Mouse (Mus musculus): Measurements from ENCODE around the gene Fam13c.
A peak's percentile ranks its signal among the peaks of the same experiment; 100 is the strongest.

Gene Fam13c

DNA sequence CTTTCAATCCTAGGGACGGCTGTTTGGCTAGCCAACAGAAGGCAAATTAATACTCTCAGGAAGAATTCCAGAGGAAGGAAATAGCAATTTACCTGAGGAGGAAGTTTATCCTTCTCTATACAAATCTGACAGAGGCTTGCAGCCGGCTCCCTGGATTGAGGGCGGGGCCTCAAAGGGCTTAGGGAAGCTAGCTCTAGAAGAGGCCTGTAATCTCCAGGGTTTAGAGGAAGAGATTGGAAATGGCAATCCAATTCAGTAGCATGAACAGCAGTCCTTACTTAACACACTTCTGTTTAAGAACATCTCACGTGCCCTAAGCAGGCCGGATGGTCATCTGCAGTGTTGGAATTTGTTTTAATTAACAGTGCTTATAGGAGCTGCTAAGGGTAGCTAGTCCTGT, 81.1 kb downstream of the Fam13c start:
- DNase-seq, result no peak

DNA sequence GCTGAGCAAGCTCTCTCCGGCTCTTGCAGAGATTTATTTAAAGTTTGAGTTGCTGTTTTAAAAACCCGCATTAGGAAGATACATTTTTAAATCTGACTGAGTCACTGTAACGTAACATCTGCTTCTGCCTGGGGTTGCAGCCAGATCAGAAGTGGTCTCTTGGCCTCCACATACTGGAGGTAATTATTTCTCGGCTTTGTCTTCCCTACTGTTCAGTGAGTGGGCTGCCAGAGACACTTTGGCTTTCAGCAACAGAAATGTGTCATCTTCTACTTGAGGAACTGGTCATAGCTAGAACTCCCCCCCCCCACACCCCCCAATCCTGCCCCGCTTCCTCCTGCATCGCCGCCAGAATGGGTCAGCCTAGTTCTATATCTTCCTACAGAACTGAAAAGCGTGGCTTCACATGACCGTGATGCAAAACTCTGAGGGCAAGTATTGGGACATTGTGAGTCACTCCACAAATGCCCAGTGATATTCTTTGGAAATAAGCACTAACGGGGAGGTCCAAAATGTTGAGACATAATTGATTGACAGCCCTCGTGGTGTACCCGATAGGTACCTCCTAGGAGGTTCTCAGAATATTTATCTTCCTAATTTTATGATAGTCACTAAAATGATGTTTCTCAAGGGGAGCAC, 90.0 kb downstream of the Fam13c start:
- no peak for DNase-seq

DNA sequence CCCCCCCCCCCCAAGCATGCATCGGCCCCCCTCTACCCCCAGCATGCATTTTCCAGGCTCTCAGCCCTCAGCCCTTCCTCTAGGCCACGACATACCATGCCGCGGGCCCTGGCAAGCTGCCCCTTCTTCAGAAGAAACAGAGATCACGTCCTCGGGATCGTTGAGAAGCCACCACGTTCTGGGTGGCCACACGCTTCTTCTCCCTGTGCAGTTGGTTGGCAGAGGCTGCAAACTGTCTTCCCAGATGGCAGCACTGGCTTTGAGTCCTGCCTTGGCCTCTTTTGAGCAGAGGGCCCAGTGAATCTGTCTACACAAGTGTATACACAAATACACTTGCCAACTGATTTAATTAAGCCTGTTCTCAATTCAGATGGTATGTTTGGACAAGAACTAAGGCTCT, 92.0 kb downstream of the Fam13c start:
- DNase-seq, result no peak

DNA sequence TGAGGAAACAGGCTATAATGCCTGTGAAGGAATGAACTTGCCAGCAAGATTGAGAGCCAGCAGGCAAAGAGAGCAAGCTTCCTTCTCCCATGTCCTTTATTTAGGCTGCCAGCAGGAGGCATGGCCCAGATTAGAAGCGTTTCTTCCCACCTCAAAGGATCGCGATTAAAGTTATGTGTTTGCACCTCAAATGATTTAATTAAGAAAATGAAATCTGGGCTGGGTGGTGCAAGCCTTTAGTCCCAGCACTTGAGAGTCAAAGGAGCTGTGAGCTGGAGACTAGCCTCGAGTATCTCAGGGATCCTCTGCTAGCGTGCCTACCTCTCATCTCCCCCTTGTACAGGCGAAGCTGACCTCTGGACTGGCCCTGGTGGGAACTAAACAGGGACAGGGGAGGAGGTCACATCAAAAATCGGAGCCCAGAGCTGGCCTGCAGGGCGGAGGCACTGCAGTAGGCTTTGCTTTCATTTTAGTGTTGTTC, 93.1 kb downstream of the Fam13c start:
- no peak for DNase-seq

DNA sequence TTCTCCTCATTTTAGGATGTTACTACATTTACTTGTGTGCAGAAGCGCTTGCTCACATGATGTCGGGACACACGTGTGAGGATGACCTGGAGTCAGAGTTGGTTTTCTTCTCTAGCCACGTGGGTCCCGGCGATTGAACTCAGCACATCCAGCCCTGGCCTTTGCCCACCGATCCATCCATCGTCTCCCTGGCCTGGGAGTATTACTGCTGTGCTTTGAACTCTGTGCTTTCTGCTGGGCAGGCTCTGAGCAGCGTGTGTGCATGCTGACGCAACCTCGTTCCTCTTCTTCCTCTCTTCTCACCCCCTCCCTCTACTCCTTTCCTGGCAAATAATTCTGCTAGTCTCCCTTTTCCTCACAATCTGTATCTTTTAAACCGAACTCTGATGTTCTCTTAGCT, 93.7 kb downstream of the Fam13c start:
- no peak for DNase-seq

DNA sequence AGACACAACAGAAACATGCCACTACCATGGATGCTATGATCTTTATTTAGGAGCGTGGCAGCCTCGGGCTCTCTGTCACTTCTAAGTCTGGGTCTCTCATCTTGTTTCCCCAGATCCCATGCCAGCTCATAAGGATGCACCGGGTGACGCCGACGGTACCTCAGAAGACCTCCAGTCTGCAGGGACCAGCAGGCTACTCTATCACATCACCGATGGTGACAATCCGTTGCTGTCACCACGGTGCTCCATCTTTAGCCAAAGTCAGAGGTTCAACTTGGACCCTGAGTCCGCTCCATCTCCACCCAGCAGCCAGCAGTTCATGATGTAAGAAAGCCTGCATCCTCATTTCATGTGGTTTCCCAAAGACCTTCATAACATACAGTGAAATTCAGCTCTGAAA, 94.3 kb downstream of the Fam13c start:
- no peak for DNase-seq

DNA sequence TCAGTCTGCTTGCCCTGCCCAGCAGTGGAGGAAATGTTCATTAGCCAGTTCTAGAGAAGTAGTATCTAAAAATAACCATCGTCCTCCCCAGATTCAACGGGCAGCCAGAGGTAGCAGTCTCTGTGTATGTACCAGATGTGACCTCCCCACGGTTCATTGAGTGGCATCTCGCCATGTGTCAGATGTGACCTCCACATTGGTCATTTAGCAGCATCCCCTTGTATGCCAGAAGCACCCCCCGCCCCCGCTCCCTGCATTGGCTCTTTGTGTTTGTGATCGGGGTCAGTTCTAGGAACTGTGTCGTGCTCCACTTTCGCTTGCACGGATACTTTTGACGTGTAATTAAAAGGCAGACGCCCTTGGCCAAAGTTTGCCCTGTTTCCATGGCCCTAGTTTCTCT, 95.1 kb downstream of the Fam13c start:
- no peak for DNase-seq

DNA sequence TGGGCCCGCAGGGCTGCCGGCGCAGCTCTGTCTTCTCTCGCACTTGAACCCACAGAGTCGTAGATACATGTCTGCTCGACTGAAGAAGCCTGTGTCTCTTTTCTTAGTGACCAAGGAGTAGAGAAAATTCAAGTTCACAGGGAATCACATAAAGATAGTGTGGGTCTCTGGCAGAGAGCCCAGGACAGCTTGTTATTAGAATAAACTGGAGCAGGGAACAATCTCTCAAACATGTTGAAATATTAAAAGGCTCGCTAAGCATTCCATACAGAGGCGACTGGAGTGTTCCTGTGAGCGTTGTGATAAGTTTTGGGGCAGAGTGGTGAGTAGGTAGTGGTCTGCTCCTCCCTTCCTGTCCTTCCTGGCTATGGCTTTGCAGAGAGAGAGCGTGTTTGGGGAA, 97.4 kb downstream of the Fam13c start:
- DNase-seq, result no peak

DNA sequence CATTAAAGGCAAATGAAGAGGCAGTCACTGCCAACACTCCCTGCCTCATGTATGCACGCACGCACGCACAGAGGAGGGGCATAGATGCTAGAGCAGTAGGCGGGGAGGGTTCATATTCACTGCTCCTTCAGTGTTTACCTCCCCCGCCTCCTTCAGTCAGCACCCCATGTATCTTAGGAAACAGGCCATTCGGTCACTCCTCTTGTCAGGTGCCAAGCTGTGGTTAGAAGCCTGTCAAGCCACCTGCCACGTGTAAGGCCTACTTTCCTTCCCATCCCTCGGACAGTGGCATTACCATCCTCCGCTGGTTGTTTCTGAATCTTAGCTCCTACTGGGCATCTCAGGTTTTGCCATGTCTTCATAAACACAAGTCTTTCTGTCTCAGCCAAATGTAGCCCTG, 99.0 kb downstream of the Fam13c start:
- DNase-seq, result no peak

DNA sequence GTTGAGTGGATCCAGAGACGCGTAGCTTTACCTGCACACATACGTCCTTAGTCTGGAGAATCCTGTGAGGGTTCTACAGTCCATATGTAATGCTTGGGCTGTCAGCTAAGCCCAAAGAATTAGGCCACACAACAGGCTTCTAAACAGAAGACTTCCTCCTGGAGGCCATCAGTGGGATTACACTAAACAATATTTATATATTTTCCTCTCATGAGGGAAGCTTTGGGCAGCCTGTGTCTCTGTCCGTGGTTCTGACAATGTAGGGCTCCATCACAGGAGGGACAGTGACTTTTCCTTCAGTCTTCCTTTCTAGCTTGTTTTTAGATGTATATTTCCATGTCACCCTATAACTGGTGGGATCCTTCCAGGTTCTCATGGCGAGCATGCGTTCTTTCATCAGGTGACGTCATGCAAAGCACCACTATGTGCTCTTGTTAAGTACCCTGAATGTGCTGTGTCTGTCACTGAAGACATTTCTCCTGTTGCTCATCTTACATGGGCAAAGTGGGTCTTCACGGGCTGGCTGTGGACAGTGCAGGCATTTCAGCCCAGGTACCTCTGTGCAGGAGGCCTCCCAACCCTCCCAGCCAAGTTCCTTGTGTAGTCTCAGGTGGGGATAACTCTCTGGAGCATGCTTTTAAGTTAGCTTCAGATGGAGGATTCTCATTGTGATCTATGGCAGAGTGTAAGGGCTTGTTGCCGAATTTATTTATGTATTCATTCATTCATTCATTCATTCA, 100.3 kb downstream of the Fam13c start:
- peak; percentile 9 to 21 for DNase-seq

DNA sequence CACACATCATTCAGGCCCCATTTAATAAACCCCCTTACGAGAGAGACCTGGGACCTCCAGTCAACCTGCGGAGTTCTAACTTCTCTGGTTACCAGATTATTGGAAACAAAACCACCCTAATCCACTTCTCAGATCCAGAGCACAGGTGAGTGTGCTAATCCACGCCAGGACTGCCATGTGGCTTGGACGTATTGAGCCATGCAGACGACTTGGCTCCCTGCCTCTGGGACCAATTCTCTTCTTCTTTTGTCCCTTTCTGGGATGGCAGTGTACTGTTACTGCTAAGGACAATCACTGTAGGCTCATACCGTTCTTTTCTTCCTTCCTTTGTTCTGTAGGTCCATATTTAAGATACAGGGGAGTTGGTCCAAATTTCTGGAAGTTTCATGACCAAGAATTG, 102.6 kb downstream of the Fam13c start:
- no peak for DNase-seq

DNA sequence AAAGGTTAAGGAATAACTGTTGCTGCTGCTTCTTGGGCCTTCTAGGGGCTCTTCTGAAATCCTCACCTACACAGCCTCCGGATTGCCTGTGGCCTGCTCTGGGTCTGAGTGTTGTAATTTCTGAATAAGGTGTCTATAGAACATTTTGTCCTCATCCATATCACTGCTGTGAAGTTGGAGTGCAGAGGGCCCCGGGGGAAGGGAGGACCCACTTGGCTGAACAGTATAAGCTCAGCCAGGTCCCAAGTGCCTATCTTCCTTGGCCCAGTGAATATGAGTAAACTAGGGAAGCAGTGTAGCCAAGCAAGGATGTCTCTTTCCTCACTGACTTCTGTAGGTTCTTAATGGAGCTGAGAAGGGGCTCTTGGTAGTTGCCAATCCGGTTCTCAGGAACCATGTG, 112.2 kb downstream of the Fam13c start:
- no peak for DNase-seq

DNA sequence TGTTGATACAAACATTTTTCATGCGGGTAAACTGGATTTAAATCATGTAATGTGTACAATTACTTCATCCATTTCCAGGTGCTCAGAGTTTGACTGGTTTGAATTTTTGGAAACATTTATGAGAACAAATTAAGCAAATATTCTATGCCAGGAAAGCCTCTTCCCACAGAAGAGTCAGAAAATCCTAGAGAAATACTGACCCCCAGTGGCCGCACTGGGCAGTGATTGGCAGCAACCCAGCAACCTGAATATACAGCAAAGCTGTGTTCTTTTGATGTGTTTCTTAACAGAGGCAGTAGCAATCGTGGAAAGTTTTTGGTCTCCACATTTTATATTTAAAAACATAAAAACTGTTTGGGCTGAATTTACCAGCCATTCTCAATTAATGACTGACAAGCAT, 123.4 kb downstream of the Fam13c start:
- DNase-seq, result peak; percentile 50 to 83

DNA sequence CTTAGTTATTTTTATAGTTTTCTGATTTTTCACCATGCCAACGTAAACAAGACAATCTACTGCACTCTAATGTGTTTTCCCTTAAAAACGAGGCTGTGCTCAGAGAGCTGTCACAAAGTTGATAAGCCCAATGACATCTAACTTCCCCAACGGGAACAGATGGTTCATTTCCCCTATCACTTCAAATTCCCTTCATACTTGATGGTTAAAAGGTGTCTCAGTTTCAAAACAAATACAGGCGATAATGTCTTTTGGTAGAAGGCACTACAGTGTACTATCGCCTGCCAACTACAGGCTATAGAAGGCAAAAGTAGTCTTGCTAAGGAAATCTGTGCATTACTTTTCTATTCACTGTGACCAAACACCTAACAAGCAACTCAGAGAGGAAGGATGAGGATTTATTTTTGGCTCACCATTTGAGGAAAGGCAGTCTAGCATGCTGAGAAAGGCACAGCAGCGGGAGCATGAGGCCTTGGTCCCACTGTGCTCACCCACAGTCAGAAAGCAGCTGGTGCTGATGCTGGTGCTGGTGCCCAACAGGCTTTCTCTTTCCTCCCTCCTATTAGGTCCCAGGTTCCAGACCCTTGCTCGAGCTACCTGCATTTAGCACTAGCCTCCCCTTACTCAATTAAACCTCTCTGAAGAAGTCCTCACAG, 141.4 kb downstream of the Fam13c start:
- no peak for DNase-seq

DNA sequence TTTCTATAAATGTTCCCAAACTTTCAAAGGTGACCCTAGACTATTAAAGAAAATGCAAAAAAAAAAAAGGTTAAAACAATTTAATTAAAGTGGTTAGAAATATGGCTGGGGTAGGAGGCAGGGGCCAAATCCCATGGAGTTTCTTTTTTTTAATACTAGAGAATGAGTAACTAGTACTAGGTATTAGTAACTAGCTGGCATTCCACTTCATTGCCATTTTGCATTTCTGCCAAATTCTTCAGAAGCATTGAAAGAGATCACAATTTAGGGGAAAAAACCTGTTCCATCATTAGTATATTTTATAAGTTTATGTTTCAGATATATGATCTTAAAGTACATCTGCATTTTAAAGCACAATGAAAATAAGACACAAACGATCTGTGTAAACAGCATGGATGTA, 143.9 kb downstream of the Fam13c start:
- peak in 1 of 2 experiments; percentile 41 for DNase-seq

DNA sequence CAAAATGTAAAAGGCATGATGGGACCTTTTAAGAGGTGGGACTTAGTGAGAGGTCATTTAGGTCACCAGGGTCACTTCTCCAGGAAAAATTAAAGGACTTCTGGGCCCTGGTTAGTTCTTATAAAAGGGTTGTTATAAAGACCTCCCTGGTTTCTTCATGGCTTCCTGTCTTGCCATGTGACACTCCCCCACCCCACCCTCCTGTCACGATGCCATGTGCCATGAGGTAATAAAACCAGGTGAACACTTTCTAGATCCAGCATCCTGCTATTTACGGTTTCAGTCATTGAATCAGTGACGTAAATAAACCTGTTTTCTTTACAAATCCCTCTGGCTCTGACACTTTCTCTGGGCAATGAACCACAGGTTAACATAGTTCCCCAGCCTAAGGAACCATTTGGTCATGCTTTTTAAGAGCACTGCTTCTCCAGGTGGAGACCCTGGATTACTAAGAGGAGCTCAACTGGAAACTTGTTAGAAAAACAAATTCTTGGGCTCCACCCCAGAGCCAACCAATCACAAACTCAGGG, 146.7 kb downstream of the Fam13c start:
- DNase-seq, result peak; percentile 49 to 57

DNA sequence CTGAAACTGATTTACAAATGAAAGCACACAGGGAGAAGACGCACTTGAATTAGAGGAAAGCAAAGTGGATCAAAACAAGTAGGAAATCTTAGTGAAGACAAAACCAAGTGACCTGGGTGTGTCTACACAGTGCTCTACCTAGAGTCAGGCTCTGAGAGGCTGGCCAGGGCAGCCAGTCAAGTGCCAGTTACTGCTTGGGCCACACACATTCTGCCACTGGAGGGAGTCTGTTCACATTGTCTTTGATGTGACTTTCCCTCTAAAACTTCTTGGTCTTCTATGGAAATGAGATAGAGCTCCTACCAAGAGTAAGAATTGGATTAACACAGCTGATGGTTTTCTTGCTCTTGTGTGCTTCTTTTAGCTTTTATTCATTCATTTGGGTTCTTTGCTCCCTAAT, 153.7 kb downstream of the Fam13c start:
- peak; percentile 66 to 70 for DNase-seq

DNA sequence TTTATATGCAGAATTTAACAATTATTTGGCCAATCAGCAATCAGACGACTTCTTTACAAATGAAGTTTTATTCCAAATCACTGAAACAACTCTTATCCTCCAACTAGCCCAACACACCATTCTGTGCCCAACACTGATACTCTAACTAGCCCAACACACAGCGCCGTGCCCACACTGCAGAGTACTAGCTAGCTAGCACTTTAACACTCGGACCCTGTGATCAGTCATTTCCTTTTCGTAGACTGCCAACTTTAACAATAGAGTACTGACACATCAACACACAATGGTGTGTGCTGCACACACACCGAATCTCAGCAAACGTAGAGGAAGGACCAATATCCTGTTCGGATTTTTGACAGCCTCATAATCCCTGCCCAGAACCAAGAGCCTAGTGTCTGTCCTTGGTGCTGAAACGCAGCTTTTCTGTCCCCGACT, 157.8 kb downstream of the Fam13c start:
- peak; percentile 45 to 77 for DNase-seq

DNA sequence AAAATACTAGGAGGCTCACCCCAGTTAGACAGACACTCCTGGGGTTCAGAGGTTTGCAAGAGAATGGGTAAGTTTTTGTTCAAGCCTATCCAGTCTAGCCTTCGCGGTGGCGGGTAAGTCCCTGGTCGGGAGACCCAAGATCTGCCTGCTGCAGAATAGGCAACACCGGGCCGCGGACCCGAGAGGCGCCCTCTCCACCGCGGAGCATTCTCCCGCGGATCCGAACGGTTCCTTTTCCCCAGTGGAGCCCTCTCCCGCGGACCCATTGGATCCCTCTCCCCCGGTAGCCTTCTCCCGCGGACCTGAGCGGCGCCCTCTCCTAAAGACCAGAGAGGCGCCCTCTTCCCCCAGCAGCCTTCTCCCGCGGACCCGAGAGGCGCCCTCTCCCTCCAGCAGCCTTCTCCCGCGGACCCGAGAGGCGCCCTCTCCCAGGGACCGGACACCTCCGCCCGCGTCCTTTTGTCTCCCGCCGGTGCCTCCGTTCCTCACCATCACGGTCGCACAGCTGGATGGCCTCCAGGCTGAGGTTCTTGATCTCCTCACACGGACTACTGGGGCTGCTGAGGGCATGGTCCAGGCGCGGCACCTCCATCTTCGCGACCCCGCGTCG, 158.3 kb downstream of the Fam13c start:
- peak; percentile 27 to 64 for DNase-seq

DNA sequence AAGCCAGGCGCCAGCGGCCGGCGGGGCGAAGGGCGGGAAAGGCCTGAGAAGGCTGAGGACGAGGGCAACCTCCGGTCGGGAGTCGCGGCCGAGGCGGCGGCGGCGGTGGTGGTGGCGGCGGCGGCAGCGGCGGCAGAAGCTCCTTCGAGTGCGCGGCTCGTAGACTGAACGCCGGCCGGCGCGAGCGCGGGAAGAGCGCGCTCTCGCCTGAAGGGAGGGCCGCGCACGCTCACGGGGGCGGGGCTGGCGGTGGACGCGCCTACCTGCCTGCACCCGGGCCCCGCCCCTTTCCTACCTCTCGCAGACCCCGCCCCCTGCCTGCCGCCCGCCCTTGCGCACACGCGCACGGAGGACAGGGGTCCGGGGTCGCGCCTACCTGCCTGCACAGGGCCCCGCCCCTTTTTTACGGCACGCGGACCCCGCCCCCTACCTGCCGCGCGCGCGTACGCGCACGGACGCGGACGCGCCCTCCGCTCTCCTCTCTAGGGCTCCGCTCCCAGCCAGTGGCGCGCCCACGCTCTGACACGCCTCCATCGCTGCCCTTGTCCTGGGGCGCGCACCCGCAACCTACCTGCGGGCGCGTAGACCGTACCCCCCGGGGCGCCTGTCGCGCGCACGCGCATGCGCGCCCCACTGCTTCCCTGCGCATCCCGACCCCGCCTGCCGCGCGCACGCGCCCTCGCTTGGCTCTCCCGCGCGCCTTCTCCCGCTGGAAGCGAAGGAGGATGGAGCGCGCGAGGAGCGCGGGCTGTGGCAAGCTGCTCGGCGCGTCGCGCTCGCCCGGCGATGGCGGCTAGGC, 159.0 kb downstream of the Fam13c start:
- peak; percentile 95 to 98 for DNase-seq

DNA sequence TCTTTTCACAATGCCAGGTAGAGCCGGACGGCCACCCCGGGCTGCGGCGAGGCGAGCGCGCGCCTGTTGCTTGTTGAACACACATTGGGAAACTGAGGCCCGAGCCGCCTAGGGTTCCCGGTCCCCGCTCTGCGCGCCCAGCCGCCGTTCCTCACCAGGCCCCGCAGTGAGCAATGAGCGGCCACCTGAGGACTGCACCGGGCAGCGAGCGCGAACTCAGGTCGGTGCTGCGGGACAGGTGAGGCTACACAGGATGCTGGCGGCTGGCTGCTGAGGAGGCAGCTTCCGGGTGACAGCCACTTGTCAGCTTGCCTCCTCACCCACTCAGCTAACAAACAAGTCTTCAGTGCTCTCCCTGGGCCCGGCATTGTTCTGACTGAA, 159.6 kb downstream of the Fam13c start:
- DNase-seq, result peak in 1 of 2 experiments; percentile 48

Data from kidney, postnatal 36 days (tissue).